Mouse (Mus musculus): ENCODE results near the gene Pitpna. TPM values are rescaled to one million over a fixed set of nuclear protein-coding genes. Genes with fewer than 3 reads are reported as not detected.
A peak's percentile ranks its signal among the peaks of the same experiment; 100 is the strongest.

Pitpna gene
- polyA plus RNA-seq (2015; fragmentation: Nextera tagmentation; extraction: Ambion mirVana), result 30.1 and 36.7 TPM in 2 replicates

DNA sequence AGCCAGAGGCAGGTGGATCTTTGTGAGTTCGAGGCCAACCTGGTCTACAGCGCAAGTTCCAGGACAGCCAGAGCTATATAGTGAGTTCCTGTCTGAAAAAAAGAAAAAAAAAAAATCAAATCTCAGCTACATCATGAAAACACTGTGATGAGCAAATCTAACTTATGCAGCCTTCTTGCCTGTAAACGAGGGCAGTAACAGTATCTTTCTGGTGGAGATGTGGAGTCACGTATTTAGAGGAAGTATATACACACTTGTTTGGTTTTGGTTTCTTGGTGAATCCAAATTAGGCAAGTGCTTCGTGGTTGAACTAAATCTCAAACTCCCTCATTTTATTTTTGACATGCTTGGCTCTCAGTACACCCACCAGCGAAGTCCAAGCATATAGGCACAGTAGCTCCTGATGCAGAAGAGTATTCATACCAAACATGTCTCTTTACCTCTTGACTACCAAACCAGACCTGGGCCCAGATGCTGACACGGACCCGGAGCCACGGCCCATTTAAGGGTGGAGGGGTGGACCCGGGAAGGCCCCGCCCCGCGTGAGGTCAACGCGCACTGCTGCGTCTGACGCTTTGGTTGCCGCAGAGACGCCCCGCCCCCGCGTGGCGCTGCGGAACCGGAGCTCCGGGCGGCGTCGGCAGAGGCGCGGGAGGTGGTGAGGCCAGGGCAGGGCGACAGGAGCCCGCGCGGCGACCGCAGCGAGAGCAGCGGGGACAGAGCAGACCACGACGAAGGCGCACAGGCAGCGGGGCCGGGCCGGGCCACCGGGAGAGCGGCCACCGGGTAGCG lies at the start of gene Pitpna:
Gene Pitpna (plus strand): TSS at position 605 of the 792 bp plus-strand sequence.
- Histone ChIP-seq H3K4me1 (ENCODE audit: insufficient read depth) (peaks cover 21% of the 10 kb centered on the region), H3K4me3 (ENCODE audit: low read depth, low read length) (peak within 1 kb of the TSS; percentile 78), H3K27ac (ENCODE audit: low read depth) (peak within 1 kb of the TSS; percentile 85), H3K4me2 (ENCODE audit: low read depth, low read length) (peak within 1 kb of the TSS; percentile 96), H3K9me3 (ENCODE audit: low read length) (no peaks in the 10 kb centered on the region), H3K9ac (replicated peaks) (peak within 1 kb of the TSS; percentile 85), H3K27me3 (ENCODE audit: insufficient read depth, low read length) (no peaks in the 10 kb centered on the region), H3K36me3 (replicated peaks; ENCODE audit: insufficient read depth, low read length) (peaks cover 8% of the 10 kb centered on the region; the same call in 1 of the 2 replicates)
- TF ChIP-seq EP300 (IDR thresholded peaks at IDR 0.05; ENCODE audit: low read depth), result no peak
- TF ChIP-seq CTCF (IDR thresholded peaks at IDR 0.05; ENCODE audit: low read depth), result peak; percentile 28
- ATAC-seq, result peak; percentile 94
- DNase-seq, result peak; percentile 96
- whole genome bisulfite sequencing (ENCODE audit: insufficient replicate concordance), result 4% methylated on average over 41 of the region's 49 CpGs

DNA sequence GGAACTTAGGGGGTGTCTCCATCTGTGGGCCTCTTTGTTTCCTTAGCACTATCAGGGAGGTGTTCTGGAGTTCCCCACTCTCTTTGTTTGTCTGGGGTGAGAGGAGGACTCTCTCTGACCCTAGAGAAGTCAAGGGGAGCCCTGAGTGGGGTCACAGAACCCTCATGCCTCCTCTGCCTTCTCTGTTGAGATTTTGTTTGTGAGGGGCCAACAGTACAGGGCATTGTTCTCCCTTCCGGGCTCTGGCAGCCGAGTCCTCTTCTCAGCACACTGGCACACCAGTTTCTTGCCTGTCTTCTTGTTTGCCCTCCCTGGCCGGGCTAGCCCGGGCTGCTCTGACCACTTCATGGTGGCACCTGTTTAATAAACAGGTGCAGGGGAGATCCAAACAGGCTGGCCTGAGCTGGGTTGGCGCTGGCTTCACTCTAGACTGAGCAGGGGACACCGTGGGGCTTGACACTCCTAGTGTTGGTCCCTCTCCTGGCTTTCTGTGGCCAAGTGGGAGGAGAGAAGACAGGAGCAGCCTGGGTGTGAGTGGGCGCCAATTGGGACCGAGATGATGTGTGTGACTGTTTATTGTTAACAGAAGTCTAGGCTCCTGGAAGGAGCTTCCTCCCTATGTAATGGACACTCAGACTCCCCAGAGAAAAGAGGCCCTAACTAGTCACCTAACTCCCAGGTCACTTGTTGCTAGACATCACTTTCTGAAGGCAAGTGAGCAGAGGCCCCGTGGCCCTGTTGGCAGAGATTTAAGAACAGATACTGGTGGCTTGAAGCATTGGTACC lies 49.5 kb upstream of the Pitpna start:
- Histone ChIP-seq H3K4me2 (ENCODE audit: low read depth, low read length) (no peak overlapping the region), H3K27ac (ENCODE audit: low read depth) (peak overlapping the region; percentile 37; the same call in 1 of the 2 replicates), H3K27me3 (ENCODE audit: insufficient read depth, low read length) (no peaks in the 10 kb centered on the region), H3K36me3 (replicated peaks; ENCODE audit: insufficient read depth, low read length) (peaks cover 5% of the 10 kb centered on the region; the same call in 1 of the 2 replicates), H3K9ac (replicated peaks) (no peak overlapping the region), H3K4me1 (ENCODE audit: insufficient read depth) (peaks cover 19% of the 10 kb centered on the region), H3K9me3 (ENCODE audit: low read length) (no peaks in the 10 kb centered on the region), H3K4me3 (ENCODE audit: low read depth, low read length) (no peak overlapping the region)
- 69% methylated on average over 9 of the region's 9 CpGs for WGBS (ENCODE audit: insufficient replicate concordance)
- no peak for TF ChIP-seq CTCF (IDR thresholded peaks at IDR 0.05; ENCODE audit: low read depth)
- no peak for TF ChIP-seq EP300 (IDR thresholded peaks at IDR 0.05; ENCODE audit: low read depth)
- no peak for ATAC-seq
- no peak for DNase-seq

DNA sequence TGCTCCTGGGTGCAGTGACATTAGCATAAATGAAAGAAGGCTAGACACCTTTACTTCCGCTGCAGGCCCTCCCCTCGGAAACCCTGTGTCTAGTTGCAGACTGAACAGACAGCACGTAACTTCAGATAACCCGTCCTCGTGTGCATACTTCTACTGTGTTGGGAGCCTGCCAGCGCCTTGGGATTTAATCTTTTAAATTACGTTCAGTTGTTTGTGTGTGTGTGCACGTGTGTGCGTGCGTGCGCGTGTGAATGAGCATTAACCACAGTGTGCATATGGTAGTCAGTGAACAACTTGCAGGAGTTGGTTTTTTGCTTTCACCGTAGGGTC lies 49.0 kb upstream of the Pitpna start:
- peaks cover 19% of the 10 kb centered on the region for H3K4me1 ChIP-seq (ENCODE audit: insufficient read depth)
- TF ChIP-seq EP300 (IDR thresholded peaks at IDR 0.05; ENCODE audit: low read depth) (no peak), CTCF (IDR thresholded peaks at IDR 0.05; ENCODE audit: low read depth) (no peak)
- no peak overlapping the region for H3K4me2 ChIP-seq (ENCODE audit: low read depth, low read length)
- no peak overlapping the region for H3K27ac ChIP-seq (ENCODE audit: low read depth)
- WGBS (ENCODE audit: insufficient replicate concordance), result 57% methylated on average over 13 of the region's 13 CpGs
- H3K9me3 ChIP-seq (ENCODE audit: low read length), result no peaks in the 10 kb centered on the region
- ATAC-seq, result no peak
- H3K4me3 ChIP-seq (ENCODE audit: low read depth, low read length), result no peak overlapping the region
- peaks cover 5% of the 10 kb centered on the region; the same call in 1 of the 2 replicates for H3K36me3 ChIP-seq (replicated peaks; ENCODE audit: insufficient read depth, low read length)
- DNase-seq, result no peak
- no peaks in the 10 kb centered on the region for H3K27me3 ChIP-seq (ENCODE audit: insufficient read depth, low read length)
- H3K9ac ChIP-seq (replicated peaks), result no peak overlapping the region

DNA sequence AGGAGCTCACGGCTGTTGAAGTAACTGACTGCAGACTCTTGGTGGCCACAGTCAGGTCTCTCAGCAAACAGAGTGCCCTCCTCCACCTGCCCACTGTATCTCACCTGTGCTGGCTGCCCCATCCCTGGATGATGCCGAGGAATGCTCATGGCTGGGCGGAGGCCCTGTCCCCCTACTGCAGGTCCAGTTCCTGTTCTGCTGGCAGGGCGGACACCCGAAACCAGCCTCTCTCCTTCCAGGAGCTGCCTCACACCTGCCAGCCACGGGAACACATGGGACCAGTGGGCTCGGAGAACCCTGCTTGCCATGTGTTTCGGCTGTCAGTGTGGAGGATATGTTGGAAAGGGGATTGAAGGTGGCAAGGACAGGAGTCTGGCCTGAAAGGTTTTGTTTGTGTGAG lies 47.7 kb upstream of the Pitpna start:
- ATAC-seq, result no peak
- Histone ChIP-seq H3K4me1 (ENCODE audit: insufficient read depth) (peaks cover 17% of the 10 kb centered on the region), H3K36me3 (replicated peaks; ENCODE audit: insufficient read depth, low read length) (peaks cover 5% of the 10 kb centered on the region; the same call in 1 of the 2 replicates), H3K4me3 (ENCODE audit: low read depth, low read length) (no peak overlapping the region), H3K4me2 (ENCODE audit: low read depth, low read length) (no peak overlapping the region), H3K27me3 (ENCODE audit: insufficient read depth, low read length) (no peaks in the 10 kb centered on the region), H3K27ac (ENCODE audit: low read depth) (0 out of 2 replicates have a peak overlapping the region, but pooled peaks have one; percentile 11), H3K9ac (replicated peaks) (no peak overlapping the region), H3K9me3 (ENCODE audit: low read length) (no peaks in the 10 kb centered on the region)
- no peak for TF ChIP-seq CTCF (IDR thresholded peaks at IDR 0.05; ENCODE audit: low read depth)
- TF ChIP-seq EP300 (IDR thresholded peaks at IDR 0.05; ENCODE audit: low read depth), result no peak
- WGBS (ENCODE audit: insufficient replicate concordance), result 75% methylated on average over 8 of the region's 8 CpGs
- no peak for DNase-seq

DNA sequence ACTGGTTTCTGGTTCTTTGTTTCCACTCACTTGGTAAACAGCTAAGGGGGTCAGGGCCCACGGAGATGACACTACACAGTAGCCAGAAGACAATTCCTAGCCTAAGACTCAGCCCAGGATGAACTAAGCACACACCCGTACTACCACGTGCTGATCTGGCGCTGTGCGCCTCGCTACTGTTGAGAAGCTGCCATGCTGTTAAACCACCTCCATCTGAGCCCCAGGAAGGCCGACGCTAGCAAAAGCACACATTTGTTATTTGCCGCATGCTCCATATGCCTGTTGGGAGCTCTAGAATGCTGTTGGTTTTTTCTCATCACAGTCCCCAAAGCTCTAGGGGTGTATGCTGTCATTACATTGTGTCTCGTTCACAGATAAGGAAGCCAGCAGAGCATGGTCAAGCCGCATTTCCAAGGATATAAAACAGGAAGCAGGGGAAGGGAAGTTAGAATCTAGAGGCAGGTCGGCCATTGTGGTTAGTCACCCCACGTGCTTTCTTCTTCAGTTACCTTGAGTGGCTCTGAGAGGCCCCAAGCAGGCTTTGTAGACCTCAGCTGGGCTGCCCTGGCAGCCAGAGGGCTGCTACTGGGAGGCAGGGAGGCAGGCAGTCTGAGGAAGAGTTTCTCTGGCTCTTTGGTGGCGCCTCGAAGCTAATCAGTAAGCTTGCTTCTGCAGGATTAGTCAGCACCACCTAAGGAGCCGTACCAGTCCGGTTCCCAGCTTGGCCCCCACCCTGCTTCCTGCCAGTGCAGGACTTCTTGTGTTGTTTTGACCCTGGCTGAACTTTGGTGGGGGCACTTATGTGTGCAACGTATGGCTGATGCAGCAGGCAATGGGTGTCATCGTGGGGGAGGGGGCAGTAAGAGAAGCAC lies 47.0 kb upstream of the Pitpna start:
- peak; percentile 57 for ATAC-seq
- no peaks in the 10 kb centered on the region for H3K27me3 ChIP-seq (ENCODE audit: insufficient read depth, low read length)
- 48% methylated on average over 19 of the region's 19 CpGs for WGBS (ENCODE audit: insufficient replicate concordance)

More for the DNA sequence above, 47.0 kb upstream of the Pitpna start:
- peak; percentile 40 for DNase-seq
- TF ChIP-seq EP300 (IDR thresholded peaks at IDR 0.05; ENCODE audit: low read depth) (no peak), CTCF (IDR thresholded peaks at IDR 0.05; ENCODE audit: low read depth) (no peak)
- Histone ChIP-seq H3K4me2 (ENCODE audit: low read depth, low read length) (no peak overlapping the region), H3K27ac (ENCODE audit: low read depth) (peak overlapping the region; percentile 50), H3K4me3 (ENCODE audit: low read depth, low read length) (no peak overlapping the region), H3K36me3 (replicated peaks; ENCODE audit: insufficient read depth, low read length) (peaks cover 5% of the 10 kb centered on the region; the same call in 1 of the 2 replicates), H3K9me3 (ENCODE audit: low read length) (no peaks in the 10 kb centered on the region), H3K4me1 (ENCODE audit: insufficient read depth) (peaks cover 17% of the 10 kb centered on the region), H3K9ac (replicated peaks) (no peak overlapping the region)

Measured in liver, postnatal 0 days (tissue).